Mouse (Mus musculus) thymus, postnatal 36 days (tissue): ENCODE data around the gene Uhmk1.
A peak's percentile ranks its signal among the peaks of the same experiment; 100 is the strongest.

Experiments
- DNase-seq, 2 experiments: peaks; one replicate each; pipeline ENCODE4 v3.0.0; 2022; ENCODE audit warnings: mixed read lengths in 2 of 2

Uhmk1 gene

DNA sequence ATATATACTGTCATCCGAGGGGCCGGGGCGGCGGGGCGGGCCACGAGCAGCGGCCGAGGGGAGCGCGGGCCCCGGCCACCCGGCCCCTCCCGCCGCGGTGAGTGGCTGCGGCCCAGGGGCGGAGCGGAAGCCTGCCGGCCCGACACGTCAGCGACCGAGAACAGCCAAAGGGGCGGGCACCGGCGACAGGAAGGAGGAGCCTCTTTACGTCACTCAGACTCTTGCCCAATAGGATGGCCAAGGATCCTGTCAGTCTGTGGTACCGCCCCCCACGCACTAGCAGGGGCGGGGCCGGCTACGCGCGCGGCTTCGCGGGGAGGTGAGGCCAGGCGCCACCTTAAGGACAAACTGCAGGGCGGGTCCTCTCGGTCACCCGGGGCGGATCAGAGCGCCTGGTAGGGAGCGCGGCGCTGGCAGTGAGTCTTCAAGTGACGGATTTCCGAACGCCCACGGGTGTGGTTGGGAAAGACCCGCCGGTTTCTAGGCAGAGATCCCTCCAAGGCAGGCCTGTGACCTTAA lies 40.3 kb downstream of the Uhmk1 start, which contains the start of gene Uap1:
Gene Uap1 (minus strand): TSS at position 144 of the 519 bp plus-strand sequence.
- DNase-seq: peak; percentile 99

DNA sequence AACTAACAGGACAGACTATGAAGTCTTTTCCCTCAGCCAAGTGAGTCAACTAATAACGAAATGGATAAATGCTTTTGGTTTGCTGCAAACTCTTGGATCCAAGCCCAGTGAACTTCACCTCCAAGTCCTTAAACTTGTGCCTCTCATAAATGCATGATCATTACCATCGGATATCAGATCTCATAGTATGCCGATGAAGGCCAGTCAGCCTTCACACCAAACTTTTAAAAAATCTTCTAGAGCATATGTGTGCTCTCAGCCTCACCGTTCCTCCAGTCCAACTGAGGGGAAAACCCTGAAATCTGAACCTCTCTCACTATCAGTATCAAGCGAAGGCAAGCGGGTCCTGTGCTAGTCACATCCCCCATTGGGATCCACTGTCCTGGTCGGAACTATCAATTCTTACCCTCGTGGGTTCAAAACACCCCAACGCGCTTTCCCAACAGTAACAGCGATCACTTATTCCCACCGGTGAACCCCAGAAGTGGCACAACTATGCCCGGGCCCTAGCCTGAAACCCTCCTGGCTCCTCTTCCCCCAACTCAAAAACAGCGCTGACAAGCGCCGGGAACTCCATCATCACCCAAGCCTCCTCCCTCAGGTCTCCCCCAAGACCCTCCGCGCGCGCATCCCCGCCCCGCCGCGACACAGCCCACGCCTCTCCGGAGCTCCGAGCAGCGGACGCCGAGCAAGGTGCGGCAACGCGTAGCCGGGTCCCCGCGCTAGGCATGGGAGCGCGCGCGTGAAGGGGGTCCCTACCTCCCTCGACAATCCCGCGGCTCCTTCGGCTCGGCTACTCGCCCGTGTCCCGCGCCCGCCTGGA lies 41.0 kb downstream of the Uhmk1 start:
- no peak for DNase-seq

DNA sequence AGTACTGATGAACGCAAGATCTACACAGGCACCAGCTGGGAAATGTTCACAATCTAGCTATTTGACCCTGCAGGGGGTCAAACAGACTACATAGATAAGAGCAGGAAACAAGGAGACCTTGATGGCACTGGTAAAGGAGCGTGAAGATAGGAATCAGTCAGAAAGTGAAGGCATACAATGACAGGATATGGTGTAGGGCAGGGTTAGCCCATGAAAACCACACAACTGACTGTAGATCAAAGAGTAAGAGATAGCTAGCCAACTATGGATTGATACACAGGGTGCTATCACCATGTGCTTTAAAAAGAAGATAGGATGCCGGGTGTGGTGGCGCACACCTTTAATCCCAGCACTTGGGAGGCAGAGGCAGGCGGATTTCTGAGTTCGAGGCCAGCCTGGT lies 47.4 kb downstream of the Uhmk1 start:
- no peak for DNase-seq

DNA sequence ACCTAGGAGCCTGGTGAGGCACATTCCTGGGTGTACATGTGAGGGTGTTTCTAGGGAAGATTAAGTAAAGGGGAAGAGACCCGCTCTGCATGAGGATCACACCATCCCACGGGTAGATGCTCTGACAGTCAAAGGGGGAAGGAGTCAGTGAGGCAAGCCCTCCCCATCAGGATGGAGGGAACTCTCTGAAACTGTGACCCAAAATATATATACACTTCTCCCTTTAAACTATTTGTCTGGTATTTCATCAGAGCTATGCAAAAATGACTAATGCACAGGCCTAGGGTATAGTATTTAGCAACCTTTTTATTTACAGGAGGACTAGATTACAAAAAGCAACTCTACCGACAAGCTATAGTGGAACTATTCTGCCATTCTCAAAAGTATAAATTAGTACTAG lies 50.3 kb downstream of the Uhmk1 start:
- no peak for DNase-seq

DNA sequence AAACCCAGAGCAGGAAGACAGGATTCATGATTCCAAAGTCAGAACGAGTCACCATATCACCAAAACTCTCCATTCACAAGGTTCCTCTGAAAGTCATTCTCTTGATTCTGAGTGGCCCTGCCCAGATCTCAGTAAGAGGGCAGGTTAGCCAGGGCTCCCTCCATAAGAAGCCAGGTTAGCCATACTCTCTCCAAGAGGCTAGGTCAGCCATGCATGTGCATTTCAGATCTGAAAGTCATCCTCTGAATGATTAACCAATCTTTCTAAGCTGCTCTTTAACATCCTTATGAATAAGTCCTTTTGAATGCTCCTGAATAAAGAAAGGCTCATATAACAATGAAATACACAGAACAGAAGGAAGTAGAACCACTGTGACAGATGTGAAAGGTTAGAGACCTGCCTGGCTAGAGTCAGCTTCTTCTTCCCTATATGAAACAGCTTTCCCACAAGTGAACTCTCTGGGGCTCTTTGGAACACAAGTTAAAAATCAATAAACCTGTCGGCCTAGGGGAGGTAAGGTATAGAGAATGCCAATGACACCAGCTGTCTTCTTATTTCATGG lies 51.1 kb downstream of the Uhmk1 start:
- DNase-seq: no peak

DNA sequence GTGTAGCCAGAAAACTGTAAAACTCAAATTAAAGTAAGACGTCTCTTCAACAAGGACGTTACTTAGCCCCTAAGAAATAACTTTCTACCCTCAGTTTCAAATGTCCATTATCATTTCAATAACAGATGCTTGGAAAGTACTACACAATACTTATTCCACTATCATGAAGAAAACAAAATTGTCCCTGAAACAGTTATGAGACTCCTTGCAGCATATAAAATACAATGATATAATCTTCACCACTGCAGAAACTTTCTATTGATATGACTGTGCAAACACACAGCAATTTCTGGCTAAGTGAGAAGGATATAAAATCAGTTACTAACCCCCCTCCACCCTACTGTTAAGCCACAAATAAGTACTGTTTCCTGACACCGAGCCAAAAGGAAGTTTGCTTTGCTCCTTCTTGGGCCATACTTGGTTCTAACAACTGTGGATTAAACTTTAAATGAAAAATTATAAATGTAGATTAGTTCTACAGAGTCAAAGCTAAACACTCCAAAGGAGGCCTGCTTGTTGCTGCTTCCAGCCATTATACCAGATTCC lies 51.7 kb downstream of the Uhmk1 start:
- no peak for DNase-seq

DNA sequence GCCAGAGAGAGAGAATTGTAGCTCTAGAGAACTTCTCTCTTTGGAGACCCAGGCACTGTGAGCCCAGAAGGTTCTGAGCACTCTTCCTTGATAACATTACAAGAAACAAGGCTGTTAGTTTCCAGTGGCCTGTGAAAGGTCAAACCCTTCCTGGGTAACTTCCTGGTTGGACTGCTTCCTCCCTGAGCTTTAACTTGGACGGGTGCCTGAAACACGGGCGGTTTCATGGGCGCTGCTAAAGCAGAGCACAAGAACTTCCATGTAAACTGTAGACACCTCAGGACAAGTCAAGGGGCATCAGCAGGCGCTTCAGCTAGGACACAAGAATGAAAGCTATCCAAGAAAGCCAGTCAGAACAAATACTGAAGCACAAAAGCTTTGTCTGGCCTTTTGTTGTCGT lies 53.3 kb downstream of the Uhmk1 start:
- no peak for DNase-seq

DNA sequence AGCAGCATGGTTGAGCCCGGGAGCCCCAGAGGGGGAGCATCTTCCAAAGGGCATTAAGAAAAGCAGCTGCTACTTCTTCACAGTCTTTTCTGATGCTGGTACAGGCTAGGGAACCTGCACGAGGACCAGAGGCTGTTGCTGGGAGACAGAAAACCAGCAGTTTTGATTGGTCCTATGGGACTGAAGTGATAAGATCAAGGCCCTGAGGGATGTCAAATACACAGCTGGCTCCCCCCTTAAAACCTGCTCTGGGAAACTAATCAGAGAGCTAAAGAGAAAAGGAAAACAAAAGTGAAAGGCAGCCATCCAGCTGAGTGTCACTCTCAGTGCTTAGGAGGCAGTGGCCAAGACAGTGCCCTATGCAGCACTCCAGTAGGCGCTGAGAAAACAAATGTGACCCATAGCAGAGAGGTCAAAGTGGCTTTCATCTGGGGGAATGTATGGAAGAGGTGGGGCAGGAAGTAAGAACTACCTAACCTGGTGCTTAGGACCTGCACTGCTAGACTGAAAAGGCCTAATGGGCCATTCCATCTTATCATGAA lies 54.7 kb downstream of the Uhmk1 start:
- DNase-seq: no peak

DNA sequence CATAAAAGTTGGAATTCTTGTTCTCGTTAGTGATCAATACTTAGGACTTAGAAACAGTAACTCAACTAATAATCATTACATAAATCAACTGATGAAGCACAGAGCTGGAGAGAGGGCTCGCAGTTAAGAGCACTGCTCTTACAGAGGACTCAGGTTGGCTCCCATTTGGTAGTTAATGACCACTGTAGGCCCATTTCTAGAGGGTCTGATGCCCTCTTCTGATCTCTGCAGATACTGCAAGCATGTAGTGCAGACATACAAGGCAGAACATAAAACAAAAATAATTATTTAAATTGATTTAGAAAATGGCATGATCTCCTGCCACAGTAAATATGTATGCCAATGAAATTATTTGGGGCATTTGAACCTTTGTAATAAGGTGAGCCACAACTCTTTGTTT lies 55.5 kb downstream of the Uhmk1 start:
- DNase-seq: no peak

DNA sequence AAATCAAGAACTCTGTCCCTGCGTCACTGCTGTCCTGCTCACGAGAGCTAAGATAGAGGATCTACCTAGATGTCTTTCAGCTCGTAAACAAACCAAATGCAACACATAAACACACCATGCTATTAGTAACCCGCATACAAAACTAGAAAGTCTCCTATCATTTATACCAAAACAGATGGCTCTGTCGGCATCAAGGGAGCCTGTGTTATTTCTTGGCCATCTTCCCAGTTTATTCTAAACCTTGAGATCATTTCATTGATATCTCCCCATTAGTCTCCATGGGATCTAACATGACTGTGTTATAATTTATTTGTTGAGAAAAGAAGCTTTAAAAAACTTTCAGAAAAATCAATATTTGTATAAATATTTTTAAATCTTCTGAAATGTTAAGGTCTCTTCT lies 59.4 kb downstream of the Uhmk1 start:
- no peak for DNase-seq

DNA sequence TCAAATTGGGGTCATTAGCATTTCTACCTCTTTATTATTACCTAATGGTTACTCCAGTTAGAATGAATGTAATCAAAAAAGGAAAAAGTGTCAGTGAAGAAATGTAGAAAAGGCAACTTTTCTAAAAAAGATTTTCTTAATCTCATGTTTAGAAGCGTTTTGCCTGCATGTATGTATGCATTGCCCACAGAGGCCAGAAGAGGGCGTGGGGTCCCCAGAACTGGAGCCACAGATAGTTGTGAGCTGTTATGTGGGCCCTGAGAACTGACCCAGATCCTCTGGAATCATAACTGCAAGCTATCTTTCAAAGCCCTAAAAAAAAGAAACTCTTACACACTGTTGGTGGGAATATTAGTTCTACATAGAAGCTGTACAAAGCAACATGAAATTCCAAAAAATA lies 59.9 kb downstream of the Uhmk1 start:
- no peak for DNase-seq

DNA sequence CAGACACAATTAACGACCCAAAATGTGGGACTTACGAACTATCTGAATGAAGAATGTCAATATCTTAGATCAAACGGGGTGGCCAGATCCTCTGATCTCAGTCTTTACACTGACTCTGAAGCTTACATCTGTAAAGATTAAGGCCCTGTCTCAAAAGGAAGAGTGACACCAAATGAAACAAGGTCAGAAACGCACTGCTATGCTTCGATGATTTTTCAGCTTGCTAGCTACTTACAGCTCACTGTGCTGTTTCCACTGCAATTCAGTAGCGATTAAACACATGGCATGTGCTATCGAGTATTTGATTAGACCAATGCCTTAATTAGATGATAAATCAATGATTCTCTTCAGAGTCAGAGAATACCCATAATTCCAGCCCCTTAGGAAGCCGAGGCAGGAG lies 61.2 kb downstream of the Uhmk1 start:
- DNase-seq: no peak

DNA sequence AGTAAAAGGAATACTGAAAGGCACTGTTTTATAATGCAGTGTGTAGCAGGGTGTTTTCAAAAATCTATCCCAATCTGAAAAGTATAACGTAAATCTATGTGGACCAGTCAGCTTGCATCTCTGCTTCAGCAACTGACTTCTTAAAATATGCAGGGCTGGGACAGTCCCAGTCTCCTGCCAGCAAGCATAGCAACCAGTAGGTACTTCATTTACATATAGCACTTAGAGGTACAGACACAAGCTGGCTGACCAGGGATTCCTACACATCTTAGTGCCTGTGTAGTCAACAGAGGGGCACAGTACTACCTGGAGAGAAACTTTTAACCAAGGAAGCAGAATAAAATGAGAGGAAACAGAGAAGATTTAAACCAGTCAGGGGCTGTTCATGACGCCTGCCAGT lies 62.6 kb downstream of the Uhmk1 start:
- no peak for DNase-seq

DNA sequence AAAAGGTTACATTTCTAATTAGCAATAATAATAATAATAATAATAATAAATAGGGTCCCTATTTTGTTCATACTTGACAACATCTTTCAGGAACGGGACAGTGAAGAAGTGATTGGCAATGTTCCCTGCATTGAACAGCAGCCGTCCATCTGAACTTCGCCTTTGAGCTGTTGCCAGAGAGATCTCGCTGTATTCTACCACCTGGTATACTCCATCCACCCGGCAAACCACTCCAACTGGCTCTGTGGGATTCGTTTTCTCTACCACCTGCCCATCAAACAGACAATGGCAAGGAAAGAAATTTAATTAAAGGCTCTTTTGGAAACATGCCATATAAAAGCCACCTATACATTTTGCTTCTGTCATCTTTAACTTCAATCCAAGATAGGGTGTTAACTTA lies 64.3 kb downstream of the Uhmk1 start:
- no peak for DNase-seq

DNA sequence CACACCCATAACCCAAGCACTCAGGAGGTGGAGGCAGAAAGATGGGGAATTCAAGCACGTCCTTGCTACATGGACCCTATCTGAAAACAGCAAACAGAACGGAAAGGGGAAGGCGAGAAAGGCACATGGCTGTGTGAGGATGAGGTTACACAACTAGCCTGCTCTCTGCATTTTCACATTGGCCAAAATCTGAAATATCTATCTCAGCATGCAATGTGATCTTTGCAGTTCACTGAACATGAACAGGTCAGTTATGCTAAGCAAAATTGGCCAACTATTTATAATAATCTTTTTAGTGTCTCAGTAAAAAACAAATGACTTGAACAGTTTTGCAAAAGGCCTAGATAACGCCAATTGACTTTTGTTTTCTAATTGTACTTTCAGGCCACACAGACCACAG lies 65.4 kb downstream of the Uhmk1 start:
- no peak for DNase-seq

DNA sequence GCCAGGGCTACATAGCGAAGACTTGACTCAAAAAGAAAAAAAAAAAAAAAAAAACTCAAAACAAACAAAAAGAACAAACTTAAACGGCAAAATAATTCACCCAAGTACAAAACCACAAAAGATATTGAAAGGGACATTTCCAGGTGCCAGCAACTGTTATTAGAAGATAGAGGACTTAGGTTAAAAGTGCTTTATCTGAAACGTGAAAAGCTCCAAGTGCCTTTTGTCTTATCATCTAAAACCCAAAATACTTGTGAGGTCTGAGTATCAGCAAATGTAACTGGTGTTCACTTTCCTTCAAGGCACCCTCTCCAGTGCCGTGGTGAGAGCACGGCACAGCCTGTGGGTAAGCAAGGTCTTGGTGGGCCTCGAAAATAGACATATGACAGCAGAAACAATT lies 66.7 kb downstream of the Uhmk1 start:
- DNase-seq: no peak

DNA sequence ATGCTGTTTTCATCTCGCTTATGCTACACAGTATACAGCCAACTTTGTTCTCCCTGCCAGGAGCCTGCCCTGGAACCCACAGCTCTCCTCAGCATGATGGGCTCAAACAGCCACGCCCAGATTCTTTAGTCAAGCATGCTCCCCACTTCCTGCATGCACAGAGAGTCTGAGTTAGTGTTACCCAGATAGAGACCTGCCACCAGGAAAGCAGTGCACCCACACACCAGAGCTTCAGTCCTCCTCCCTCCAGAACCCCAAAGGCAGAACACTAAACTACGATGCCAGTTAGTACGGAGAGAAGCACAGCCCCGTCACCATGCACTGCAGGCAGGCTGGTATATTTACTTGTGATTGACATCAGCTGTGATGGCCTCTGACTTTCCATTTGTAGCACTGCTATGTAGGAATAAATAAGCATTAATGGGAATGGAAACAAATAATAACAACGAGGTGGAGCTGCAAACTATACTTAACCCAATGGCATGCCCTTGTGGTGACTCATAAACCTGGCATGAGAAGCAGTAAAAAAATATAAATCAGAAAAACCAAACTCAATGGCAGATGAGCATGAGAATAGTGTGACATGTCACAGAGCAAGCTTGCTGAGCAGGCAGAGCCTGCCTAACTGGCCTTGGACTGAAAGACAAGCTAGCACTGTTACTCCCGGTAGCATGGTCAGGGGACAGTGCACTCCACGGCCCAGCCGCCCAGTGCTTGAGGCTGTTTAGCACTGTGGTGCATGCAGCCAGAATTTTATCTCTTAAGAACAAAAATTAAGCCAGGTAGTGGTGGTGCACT lies 67.3 kb downstream of the Uhmk1 start:
- peak; percentile 13 to 28 for DNase-seq

DNA sequence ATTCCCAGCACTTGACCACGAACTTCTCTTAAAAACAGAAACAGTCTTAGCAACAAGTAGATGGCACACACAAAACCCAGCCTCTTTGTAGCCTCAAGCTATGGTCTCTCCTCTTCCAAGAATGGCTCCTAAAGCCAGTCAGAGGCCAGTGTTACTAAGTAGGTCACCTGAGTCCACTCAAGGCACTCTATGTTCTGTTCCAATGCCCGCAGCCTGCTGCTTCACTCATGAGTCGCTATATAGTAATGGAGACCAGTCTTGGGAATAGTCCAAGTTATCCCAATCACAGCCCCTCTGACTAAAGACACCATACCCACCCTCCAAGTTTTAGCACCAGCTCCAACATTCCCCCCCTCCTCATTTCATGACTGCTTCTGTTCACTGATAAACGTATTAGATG lies 69.6 kb downstream of the Uhmk1 start:
- no peak for DNase-seq
